In genomic region chr5:135702682-135703192, GRCm38 (mm10) we compare ENCODE assay signal across 8 mouse cellular contexts. TPM values are rescaled to one million over a fixed set of nuclear protein-coding genes. Genes with fewer than 3 reads are reported as not detected.
DNase-seq lines count a peak whose midpoint lies in the region; ATAC-seq and TF ChIP-seq lines count a peak whose summit lies in the region.

No protein-coding gene starts in this region.

- H3K4me1 ChIP-seq in heart, postnatal 0 days (ENCODE audit: control insufficient read depth, insufficient read depth) = peaks cover 18% of the 10 kb centered on the region
- peaks cover 18% of the 10 kb centered on the region for H3K4me1 ChIP-seq in liver, postnatal 0 days (ENCODE audit: insufficient read depth)
- H3K4me1 ChIP-seq in small intestine, adult 2 months (ENCODE audit: control insufficient read depth, insufficient read depth, insufficient read length, low read length) = peaks cover 8% of the 10 kb centered on the region
- peaks cover 6% of the 10 kb centered on the region; the same call in 1 of the 2 replicates for H3K4me1 ChIP-seq in embryonic facial prominence, embryonic 10.5 days

- TF ChIP-seq POLR2A in small intestine, adult 2 months (IDR thresholded peaks at IDR 0.05; ENCODE audit: low read depth, low read length) = no peak

- no peak overlapping the region for H3K4me3 ChIP-seq in heart, postnatal 0 days (ENCODE audit: low read depth, low read length)
- no peak overlapping the region for H3K4me3 ChIP-seq in liver, postnatal 0 days (ENCODE audit: low read depth, low read length)
- H3K4me3 ChIP-seq in small intestine, adult 2 months (ENCODE audit: low read depth, low read length) = no peak overlapping the region
- no peak overlapping the region for H3K4me3 ChIP-seq in embryonic facial prominence, embryonic 10.5 days

- DNase-seq in adrenal gland, adult 8-10 months = peak; percentile 71
- no peak for DNase-seq in adrenal gland, adult 18-20 months (ENCODE audit: low spot score in 2 of 2)
- peak; percentile 49 to 66 for DNase-seq in adrenal gland, postnatal 36 days
- DNase-seq in heart, postnatal 0 days (ENCODE audit: low spot score) = peak; percentile 38
- DNase-seq in liver, postnatal 0 days = peak; percentile 71
- no peak for DNase-seq in embryo, embryonic 11 days
- no peak for DNase-seq in embryonic facial prominence, embryonic 10.5 days (ENCODE audit: low spot score)

- no peak for TF ChIP-seq EP300 in heart, postnatal 0 days (IDR thresholded peaks at IDR 0.05; ENCODE audit: low read depth)
- TF ChIP-seq EP300 in liver, postnatal 0 days (IDR thresholded peaks at IDR 0.05; ENCODE audit: low read depth) = peak; percentile 45; the same call in 1 of the 2 replicates

- no peaks in the 10 kb centered on the region for H3K9me3 ChIP-seq in heart, postnatal 0 days (replicated peaks; ENCODE audit: control insufficient read depth, low read length)
- H3K9me3 ChIP-seq in liver, postnatal 0 days (ENCODE audit: low read length) = no peaks in the 10 kb centered on the region
- no peaks in the 10 kb centered on the region for H3K9me3 ChIP-seq in embryonic facial prominence, embryonic 10.5 days

- H3K36me3 ChIP-seq in heart, postnatal 0 days (replicated peaks; ENCODE audit: control insufficient read depth, insufficient read depth, low read length) = peaks cover 13% of the 10 kb centered on the region; the same call in 1 of the 2 replicates
- H3K36me3 ChIP-seq in liver, postnatal 0 days (replicated peaks; ENCODE audit: insufficient read depth, low read length) = peaks cover 20% of the 10 kb centered on the region; the same call in 1 of the 2 replicates
- peaks cover 17% of the 10 kb centered on the region for H3K36me3 ChIP-seq in small intestine, adult 2 months (ENCODE audit: control insufficient read depth, insufficient read depth, low read length)
- peaks cover 85% of the 10 kb centered on the region for H3K36me3 ChIP-seq in embryonic facial prominence, embryonic 10.5 days (replicated peaks)

- peak; percentile 24 for TF ChIP-seq CTCF in heart, postnatal 0 days (IDR thresholded peaks at IDR 0.05; ENCODE audit: low read depth)
- peak; percentile 64 for TF ChIP-seq CTCF in liver, postnatal 0 days (IDR thresholded peaks at IDR 0.05; ENCODE audit: low read depth)
- peak; percentile 34; the same call in 1 of the 2 replicates for TF ChIP-seq CTCF in small intestine, adult 2 months (IDR thresholded peaks at IDR 0.05; ENCODE audit: extremely low read depth, insufficient read length, insufficient replicate concordance, low read depth, low read length)

- ATAC-seq in heart, postnatal 0 days (ENCODE audit: insufficient read depth, low read depth) = peak; percentile 18; the same call in 1 of the 2 replicates
- peak; percentile 30 for ATAC-seq in liver, postnatal 0 days

- no peak overlapping the region for H3K4me2 ChIP-seq in heart, postnatal 0 days (ENCODE audit: low read depth, low read length)
- peak overlapping the region; percentile 1 for H3K4me2 ChIP-seq in liver, postnatal 0 days (ENCODE audit: low read depth, low read length)

- peak overlapping the region; percentile 67 for H3K27ac ChIP-seq in heart, postnatal 0 days (ENCODE audit: low read depth)
- peak overlapping the region; percentile 16; the same call in 1 of the 2 replicates for H3K27ac ChIP-seq in liver, postnatal 0 days (ENCODE audit: low read depth)
- peak overlapping the region; percentile 56 for H3K27ac ChIP-seq in small intestine, adult 2 months (ENCODE audit: insufficient read depth, low read depth, low read length)
- H3K27ac ChIP-seq in embryonic facial prominence, embryonic 10.5 days (replicated peaks) = no peak overlapping the region

- 40% methylated on average over 15 of the region's 15 CpGs for WGBS in heart, postnatal 0 days
- 18% methylated on average over 15 of the region's 15 CpGs for WGBS in liver, postnatal 0 days (ENCODE audit: insufficient replicate concordance)
- WGBS in small intestine, adult 2 months = 49% methylated on average over 15 of the region's 15 CpGs
- 78% methylated on average over 15 of the region's 15 CpGs for WGBS in embryonic facial prominence, embryonic 10.5 days

- no peaks in the 10 kb centered on the region for H3K27me3 ChIP-seq in heart, postnatal 0 days (ENCODE audit: control insufficient read depth, insufficient read depth, low read length)
- H3K27me3 ChIP-seq in liver, postnatal 0 days (ENCODE audit: insufficient read depth, low read length) = no peaks in the 10 kb centered on the region
- no peaks in the 10 kb centered on the region for H3K27me3 ChIP-seq in small intestine, adult 2 months (ENCODE audit: control insufficient read depth, insufficient read depth, low read length)
- no peaks in the 10 kb centered on the region for H3K27me3 ChIP-seq in embryonic facial prominence, embryonic 10.5 days (replicated peaks; ENCODE audit: low read depth, poor library complexity, severe bottlenecking)

- H3K9ac ChIP-seq in heart, postnatal 0 days (replicated peaks; ENCODE audit: low read depth, low read length) = no peak overlapping the region
- H3K9ac ChIP-seq in liver, postnatal 0 days (replicated peaks) = no peak overlapping the region

RNA-seq across cellular contexts. Expression of gene Por, which starts 32.9 kb away (rescaled TPM):
- total RNA-seq in adrenal gland, adult 8-10 months (2022) = 100 to 1,000 TPM; 229 to 400 (median 271) TPM
- total RNA-seq in adrenal gland, adult 18-20 months (2021) = 100 to 1,000 TPM; 315 to 352 TPM
- total RNA-seq in adrenal gland, postnatal 36 days (2021) = 100 to 1,000 TPM; 300 to 324 TPM
- total RNA-seq in heart, postnatal 0 days (2014; rRNA removed; ENCODE audit: low replicate concordance) = 71.7 and 85.6 TPM in 2 replicates
- polyA plus RNA-seq in heart, postnatal 0 days (2015; fragmentation: Nextera tagmentation; extraction: Ambion mirVana) = 44.9 and 45.0 TPM in 2 replicates
- polyA plus RNA-seq in liver, postnatal 0 days (2015; fragmentation: Nextera tagmentation; extraction: Ambion mirVana) = 302 and 303 TPM in 2 replicates
- polyA plus RNA-seq in small intestine, adult 2 months (2012; rRNA removed) = 121 and 192 TPM in 2 replicates
- polyA plus RNA-seq in embryonic facial prominence, embryonic 10.5 days (2016; fragmentation: Nextera tagmentation; extraction: Ambion mirVana) = 97.3 and 103 TPM in 2 replicates

RNA-seq across cellular contexts. Expression of gene Tmem120a, which starts 41.5 kb away (rescaled TPM):
- total RNA-seq in adrenal gland, adult 8-10 months (2022) = 10 to 100 TPM; 33.3 to 60.0 (median 44.2) TPM
- total RNA-seq in adrenal gland, adult 18-20 months (2021) = 10 to 100 TPM; 46.2 to 94.5 TPM
- 10 to 100 TPM; 55.5 to 59.9 TPM for total RNA-seq in adrenal gland, postnatal 36 days (2021)
- total RNA-seq in heart, postnatal 0 days (2014; rRNA removed; ENCODE audit: low replicate concordance) = 25.6 and 32.6 TPM in 2 replicates
- 33.9 and 34.2 TPM in 2 replicates for polyA plus RNA-seq in heart, postnatal 0 days (2015; fragmentation: Nextera tagmentation; extraction: Ambion mirVana)
- polyA plus RNA-seq in liver, postnatal 0 days (2015; fragmentation: Nextera tagmentation; extraction: Ambion mirVana) = 80.8 and 82.7 TPM in 2 replicates
- 111 and 261 TPM in 2 replicates for polyA plus RNA-seq in small intestine, adult 2 months (2012; rRNA removed)
- polyA plus RNA-seq in embryonic facial prominence, embryonic 10.5 days (2016; fragmentation: Nextera tagmentation; extraction: Ambion mirVana) = 54.7 and 59.3 TPM in 2 replicates

Comparison
In these comparisons a context has a peak if more than half of its experiments do, and no peak if none do; other contexts are left out.
1. DNase-seq: peak in adrenal gland, adult 8-10 months (single experiment), adrenal gland, postnatal 36 days (2 of 2), heart, postnatal 0 days (single experiment) and liver, postnatal 0 days (single experiment); none in adrenal gland, adult 18-20 months (0 of 2), embryo, embryonic 11 days (single experiment) and embryonic facial prominence, embryonic 10.5 days (single experiment).
2. Peak in every context shown above with its lines, with median percentiles within 50 percentile points of each other: CTCF ChIP-seq.